Mouse (Mus musculus): ENCODE results near the gene Mfap5.
"Not testable (repeated sequence)": the region's sequence is repeated elsewhere in the genome, so short reads cannot be mapped to it uniquely, and the experiment has no call there.

Gene Mfap5

GRCm38 (mm10) chr6:122512914-122513878, 7.6 kb downstream of the Mfap5 start:
- no peak for DNase-seq (ENCODE audit: low spot score)

GRCm38 (mm10) chr6:122514312-122514711, 8.7 kb downstream of the Mfap5 start:
- DNase-seq (ENCODE audit: low spot score), result no peak

DNA sequence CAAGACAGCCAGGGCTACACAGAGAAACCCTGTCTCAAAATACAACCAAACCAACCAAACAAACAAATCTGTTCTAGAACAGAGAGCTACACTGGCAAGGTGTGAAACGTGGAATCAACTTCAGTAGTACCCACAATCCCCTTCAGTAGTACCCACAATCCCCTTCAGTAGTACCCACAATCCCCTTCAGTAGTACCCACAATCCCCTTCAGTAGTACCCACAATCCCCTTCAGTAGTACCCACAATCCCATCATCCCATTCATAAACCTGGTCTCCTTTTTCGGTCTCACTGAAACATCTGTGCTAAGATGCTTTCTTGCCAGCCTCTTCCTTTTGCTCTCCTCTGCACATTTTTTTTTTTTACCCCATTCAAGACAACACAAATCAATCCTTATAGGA, 10.1 kb downstream of the Mfap5 start:
- DNase-seq (ENCODE audit: low spot score), result not testable (repeated sequence)

GRCm38 (mm10) chr6:122517668-122518067, 12.0 kb downstream of the Mfap5 start:
- no peak for DNase-seq (ENCODE audit: low spot score)

GRCm38 (mm10) chr6:122519384-122519783, 13.7 kb downstream of the Mfap5 start:
- DNase-seq (ENCODE audit: low spot score), result no peak

DNA sequence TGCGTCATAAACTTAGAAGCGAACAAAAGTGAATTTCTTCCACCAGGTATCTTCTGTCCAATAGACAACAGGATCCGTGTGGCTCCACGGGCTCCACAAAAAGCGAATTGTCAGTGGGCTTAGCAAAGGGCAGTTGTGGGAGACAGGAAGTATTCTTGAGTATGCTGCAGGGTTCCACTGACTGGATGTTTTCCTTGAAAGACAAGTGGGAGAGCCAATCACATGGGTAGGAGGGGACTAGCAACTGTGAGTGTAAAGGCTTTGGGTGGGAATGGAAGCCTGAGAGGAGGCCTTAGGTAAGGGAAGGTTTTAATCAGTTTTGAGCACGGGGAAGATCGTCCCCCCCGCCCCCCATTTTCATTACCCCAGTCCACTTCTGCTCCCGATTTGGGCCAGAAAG, 16.9 kb downstream of the Mfap5 start:
- DNase-seq (ENCODE audit: low spot score), result no peak

- no peak for DNase-seq (ENCODE audit: low spot score)
Observed at GRCm38 (mm10) chr6:122523289-122523688, 17.6 kb downstream of the Mfap5 start.

GRCm38 (mm10) chr6:122527596-122527995, 22.0 kb downstream of the Mfap5 start:
- no peak for DNase-seq (ENCODE audit: low spot score)

DNA sequence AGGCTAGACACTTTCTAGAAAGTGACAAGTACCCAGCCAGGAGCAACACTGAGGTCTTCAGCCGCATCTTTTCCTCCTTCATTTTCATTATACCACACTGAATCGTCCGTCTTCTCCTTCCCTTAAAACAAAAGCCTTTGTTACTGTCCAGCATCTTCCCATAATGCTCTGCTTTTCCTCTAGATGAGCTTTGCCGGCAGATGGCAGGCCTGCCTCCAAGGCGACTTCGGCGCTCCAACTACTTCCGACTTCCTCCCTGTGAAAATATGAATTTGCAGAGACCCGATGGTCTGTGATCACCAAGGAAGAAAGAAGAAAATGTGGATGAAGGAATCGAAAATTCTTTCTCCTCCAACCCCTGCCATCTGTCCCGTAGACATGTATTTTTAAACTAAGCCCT, 22.5 kb downstream of the Mfap5 start:
- DNase-seq (ENCODE audit: low spot score), result no peak

DNA sequence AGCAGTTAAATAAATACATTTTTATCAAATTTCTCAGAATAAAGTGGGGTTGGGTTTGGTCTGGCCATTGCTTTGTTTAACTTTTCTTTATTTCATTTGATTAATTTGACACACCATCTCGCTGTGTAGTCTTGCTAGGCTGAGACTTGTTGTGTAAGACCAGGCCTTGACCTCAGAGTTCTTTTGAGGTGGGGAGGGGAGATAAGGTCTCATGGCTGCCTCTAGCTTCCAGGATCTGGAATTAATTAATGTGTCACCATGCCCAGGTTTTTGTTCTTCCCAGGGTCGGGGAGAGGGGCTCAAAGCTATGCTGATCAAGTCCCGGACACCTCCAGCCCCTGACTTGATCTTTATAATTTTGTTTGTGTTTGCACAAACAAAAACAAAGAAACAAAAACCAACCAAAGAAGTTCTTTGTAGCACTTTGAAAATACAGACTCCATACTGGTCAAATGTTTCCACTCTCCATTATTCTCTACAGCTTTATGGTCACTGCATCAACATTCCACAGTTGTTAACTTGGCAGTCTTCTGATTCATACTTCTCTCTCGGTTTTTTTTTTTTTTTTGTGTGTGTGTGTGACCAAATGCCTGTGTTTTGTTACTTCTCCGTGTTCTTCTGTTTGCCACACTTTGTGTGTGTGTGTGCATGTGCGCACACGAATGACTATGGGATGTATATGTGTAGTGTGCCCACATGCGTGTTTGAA, 26.0 kb downstream of the Mfap5 start:
- no peak for DNase-seq (ENCODE audit: low spot score)

- DNase-seq (ENCODE audit: low spot score), result no peak
Observed at GRCm38 (mm10) chr6:122532883-122533302, 27.2 kb downstream of the Mfap5 start.

DNA sequence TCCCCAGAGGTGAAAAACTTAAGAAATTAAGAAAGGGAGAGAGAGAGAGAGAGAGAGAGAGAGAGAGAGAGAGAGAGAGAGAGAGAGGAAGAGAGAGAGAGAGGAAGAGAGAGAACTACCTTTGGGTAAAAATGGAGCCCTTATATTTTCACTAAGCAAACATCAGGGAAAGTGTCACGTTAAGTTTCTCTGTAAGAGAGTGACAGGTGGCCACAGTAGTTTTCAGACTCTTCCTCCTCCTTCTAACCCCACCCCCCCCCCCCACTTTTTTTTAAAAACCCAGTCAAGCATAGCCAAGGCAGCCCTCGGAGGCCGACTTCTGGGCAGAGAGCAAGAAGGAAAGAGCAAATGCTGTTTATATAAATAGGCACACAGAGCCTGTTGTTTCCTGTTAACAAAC, 28.4 kb downstream of the Mfap5 start:
- DNase-seq (ENCODE audit: low spot score), result no peak

GRCm38 (mm10) chr6:122539564-122539963, 33.9 kb downstream of the Mfap5 start:
- no peak for DNase-seq (ENCODE audit: low spot score)

DNA sequence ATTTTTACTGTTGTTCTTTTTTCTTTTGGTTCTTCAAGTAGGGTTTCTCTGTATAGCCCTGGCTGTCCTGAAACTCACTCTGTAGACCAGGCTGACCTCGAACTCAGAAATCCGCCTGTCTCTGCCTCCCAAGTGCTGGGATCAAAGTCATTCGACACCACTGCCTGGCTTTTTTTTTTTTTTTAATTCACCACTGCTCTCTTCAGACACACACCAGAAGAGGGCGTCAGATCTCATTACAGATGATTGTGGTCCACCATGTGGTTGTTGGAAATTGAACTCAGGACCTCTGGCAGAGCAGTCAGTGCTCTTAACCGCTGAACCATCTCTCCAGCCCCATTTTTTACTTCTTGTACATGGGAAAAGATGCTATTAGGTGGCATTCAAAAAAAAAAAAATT, 36.8 kb downstream of the Mfap5 start:
- not testable (repeated sequence) for DNase-seq (ENCODE audit: low spot score)

DNA sequence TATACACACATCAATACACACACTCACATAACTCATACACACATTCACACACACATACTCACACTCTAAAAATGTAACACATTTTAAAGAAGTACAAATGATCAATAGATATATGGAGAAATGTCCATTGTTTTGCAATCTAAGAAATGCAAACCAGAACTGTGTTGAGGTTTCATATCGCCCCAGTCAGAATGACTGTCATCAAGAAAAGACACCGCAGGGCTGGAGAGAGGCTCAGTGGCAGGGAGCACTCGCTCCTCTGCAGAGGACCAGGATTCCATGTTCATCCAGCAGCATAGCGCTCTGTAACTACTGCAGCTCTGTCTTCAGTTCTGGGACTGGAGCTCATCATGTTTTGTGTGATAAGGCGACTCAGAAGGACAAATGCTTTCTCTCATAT, 37.9 kb downstream of the Mfap5 start:
- DNase-seq (ENCODE audit: low spot score), result no peak

GRCm38 (mm10) chr6:122544672-122545071, 39.0 kb downstream of the Mfap5 start:
- no peak for DNase-seq (ENCODE audit: low spot score)

DNA sequence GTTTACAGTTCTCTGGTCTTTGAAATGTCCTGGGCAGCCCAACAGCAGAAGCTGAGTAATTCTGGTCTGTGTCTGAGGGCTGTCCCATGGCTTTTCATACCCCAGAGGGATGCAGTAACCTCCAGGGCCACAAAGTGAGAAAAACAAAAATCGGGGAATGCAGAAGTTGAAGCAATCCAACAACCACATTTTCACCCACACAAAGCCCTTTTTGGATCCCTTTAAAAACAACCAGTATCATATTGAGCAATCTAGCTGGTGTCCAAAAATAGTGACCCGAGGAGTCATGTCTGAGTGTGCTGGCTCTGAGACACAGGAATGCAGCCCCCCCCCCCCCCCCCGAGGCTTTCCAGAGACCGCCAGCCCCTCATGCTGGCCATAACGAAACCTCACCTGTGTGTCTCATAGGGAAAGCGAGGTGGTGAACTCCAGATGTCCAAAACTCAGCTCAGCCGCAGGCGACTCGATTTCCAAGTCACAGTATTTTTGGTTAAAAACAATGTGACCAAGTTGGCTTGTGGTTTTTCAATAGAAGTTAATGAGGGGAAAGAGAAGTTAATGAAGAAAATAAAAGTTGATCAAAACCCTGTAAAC, 39.7 kb downstream of the Mfap5 start:
- no peak for DNase-seq (ENCODE audit: low spot score)

DNA sequence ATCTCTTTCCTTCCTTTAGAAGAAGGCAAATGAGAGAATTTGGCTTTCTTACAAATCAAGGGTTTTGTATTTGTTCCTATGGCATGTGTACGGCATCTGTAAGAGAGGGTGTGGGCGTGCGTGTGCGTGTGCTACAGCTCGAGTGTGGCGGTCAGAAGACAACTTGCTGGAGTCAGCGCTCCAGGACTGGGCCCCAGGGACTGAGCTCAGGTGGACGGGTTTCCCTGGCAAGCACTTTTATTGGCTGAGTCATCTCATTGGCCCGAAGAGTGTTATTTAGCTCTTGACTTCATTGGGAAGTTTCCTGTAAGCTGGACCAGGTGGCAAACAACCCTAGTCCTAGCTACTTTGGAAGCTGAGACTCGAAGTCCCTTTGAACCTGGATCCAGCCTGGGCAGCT, 40.3 kb downstream of the Mfap5 start:
- no peak for DNase-seq (ENCODE audit: low spot score)

- no peak for DNase-seq (ENCODE audit: low spot score)
Observed at GRCm38 (mm10) chr6:122553606-122554005, 48.0 kb downstream of the Mfap5 start, which contains the start of gene Aicda. Aicda (plus strand) TSS chr6:122553801.

GRCm38 (mm10) chr6:122554102-122554501, 48.5 kb downstream of the Mfap5 start:
- DNase-seq (ENCODE audit: low spot score), result no peak

- no peak for DNase-seq (ENCODE audit: low spot score)
Observed at GRCm38 (mm10) chr6:122555266-122555665, 49.6 kb downstream of the Mfap5 start.

DNA sequence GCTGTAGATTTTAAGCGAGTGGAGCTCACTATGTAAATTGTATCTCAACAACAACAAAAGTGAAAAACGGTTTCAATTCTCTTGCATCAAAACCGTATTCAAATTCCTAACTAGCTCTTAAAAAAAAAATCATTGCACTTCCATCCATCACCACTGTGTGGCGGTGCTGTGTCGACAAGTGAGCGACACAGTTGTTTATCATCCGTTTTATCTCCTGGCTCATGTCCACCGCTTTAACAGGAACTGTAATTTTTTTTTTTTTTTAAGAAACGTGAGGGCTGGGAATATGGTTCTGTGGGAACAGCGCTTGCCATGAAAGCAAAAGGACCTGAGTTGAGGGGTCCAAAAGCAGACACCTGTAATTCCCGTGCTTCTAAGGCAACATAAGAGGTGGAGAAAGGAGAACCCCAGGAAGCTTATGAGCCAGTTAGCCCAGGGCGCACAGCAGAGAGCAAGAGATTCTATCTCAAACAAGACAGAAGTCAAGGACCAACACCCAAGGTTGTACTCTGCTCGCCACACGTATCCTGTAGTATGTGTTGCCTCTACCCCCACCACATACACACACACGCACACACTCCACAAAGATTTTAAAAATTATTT, 51.4 kb downstream of the Mfap5 start:
- DNase-seq (ENCODE audit: low spot score), result peak; percentile 67

Measured in urinary bladder, postnatal 25 days (tissue).